Mouse (Mus musculus): ENCODE results near the gene Paqr3.

Paqr3 gene

DNA sequence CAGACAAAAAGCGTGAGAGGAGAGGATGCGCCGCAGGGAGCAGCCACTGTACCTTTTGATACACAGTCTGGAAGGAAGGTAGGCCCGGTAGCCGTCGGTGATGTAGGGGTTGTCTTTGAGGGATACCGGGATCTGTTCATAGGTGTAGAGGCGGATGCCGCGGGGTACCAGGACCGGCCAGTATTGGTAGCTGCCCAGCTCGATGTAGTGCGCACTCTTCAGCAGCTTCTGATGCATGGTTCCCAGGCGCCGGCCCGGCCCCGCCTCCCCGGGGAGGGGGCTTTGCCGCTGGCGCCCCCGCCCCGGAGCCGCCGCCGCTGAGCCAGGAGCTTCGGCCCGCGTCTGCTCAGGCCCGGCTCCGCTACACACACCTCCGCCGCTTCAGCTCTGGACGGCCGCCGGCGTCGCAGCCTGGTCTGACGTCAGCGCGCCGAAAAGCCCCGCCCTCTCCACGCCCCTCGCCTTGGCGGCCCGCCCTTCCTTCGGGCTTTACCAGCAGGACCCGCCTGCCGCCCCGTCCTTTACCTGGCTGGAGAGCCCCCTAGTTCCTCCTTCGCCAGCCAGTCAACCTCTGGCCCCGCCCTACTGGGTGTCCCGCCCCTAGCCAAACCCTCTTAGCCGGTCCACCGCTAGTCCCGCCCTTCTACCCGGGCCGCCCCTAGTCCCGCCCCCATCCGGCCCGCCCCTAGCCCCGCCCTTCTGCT lies at the start of gene Paqr3:
TSS of gene Paqr3 (minus strand) at position 390 of the 704 bp plus-strand sequence.
- peak; percentile 93 for DNase-seq (ENCODE audit: low read depth, low spot score)

DNA sequence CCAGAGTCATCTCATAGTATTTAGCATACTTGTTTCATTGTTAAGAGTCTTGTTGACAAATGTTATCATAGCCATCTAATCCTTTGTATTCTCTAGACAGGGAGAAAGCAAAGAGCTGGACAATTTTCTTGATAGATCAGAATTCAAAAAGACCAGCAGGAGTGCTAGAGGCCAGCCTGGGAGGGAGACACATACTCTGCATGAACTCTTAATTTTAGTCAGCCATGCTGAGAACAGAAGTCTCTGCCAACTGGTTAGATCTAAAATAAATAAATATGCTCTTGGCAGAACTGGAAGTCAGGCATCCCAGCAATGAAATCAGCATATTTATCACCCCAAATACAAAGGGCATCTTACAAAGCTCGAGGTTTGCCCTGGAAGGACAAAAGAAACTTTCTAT lies 43.3 kb upstream of the Paqr3 start:
- peak; percentile 3 for DNase-seq (ENCODE audit: low read depth, low spot score)

GRCm38 (mm10) chr5:97135331-97135730 lies 23.9 kb upstream of the Paqr3 start:
- no peak for DNase-seq (ENCODE audit: low read depth, low spot score)

GRCm38 (mm10) chr5:97129589-97129988 lies 18.2 kb upstream of the Paqr3 start:
- no peak for DNase-seq (ENCODE audit: low read depth, low spot score)

DNA sequence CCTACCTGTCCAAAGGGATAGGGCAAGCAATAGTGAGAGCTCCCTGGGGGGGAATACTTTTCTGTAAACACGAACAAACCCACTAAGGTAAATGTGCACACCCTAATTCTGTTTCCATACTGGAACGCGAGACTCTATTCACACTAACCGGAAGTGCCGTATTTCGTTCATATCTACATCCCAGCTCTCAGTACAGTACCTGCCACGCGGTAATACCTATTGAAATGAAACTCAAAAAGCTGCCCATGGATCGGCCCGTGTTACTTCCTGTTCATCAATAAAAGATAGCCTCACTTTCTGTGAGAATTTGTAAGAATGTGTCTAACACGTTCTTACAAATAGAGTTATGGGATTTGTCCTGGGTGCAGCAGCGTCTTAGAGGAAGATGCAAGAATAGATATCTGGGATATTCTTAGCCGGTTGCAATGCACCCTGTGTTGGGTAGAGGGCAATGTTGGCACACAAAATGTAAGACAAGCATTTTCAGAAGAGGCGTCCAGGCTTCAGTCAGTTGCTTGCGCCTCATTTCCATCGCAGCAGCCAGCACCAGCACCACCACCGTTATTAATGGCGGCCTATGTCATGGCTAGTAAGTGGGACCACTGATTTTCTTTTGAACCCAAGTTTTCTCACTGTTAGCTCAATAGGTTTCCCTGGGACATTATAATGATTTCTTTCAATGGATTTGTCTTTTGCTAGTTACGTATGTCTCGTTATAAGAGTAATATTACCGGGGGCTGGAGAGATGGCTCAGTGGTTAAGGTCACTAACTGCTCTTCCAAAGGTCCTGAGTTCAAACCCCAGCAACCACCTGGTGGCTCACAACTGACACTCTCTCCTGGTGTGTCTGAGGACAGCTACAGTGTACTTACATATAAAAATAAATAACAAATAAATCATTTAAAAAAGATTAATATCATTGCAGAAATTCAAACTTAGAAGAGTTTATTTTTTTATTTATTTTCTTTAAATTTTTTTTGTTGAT lies 17.1 kb upstream of the Paqr3 start:
- peak; percentile 80 for DNase-seq (ENCODE audit: low read depth, low spot score)

DNA sequence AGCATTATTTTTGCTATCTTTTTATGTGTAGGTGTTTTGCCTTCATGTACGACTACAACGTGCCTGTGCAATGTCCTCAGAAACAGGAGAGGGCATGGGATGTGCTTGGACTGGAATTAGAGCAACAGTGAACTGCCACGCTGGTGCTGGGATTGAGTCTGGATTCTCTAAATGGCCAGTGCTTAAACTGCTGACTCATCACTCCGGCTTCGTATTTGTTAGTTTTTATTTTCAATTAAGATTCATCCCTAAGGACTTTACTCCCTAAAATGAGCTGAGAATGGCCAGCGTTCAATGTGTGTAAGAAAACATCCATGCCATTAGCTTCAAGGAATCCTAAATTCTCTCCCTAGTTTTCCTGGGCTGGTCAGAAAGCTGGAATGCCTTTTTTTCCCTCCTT lies 15.9 kb upstream of the Paqr3 start:
- no peak for DNase-seq (ENCODE audit: low read depth, low spot score)

DNA sequence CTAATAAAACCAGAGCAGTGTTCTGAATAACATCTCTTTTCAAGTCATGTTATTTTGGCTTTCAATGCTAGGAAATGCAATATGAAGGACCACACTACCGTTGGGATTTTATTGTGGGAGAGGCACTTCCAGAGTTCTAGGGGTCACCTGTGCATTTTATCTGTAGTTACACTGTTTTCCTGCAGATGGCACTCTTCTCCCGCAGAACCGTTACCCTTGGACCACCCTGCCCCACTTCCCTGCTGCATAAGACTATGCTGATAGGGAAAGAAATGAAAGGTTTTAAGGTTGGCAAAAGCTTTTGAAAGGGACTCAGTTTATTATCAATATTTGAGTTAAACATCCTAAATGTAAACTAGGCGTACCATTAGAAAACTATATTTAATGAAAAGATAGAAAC lies 14.6 kb upstream of the Paqr3 start:
- peak; percentile 68 for DNase-seq (ENCODE audit: low read depth, low spot score)

DNA sequence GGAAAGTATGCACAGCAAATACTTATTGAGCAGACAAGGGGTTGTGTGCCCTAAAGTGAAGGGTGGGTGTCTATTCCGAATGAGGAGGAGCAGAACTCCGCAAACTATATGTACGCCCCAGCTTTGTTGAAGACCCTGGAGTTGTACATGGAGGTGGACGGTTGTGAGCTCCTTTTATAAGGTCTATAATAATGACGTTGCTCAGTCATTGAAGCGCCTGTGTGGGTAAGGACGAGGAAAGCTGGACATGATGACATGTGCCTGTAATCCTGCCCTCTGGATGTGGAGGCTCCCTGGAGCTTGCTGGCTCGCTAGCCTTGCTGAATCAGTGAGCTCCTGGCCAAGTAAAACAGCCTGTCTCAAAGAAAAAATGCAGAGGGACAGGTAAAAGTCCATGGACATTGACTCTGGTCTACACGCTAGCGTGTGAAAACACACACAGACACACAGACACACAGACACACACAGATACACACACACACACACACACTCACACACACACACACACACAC lies 14.1 kb upstream of the Paqr3 start:
- DNase-seq (ENCODE audit: low read depth, low spot score): peak; percentile 81

DNA sequence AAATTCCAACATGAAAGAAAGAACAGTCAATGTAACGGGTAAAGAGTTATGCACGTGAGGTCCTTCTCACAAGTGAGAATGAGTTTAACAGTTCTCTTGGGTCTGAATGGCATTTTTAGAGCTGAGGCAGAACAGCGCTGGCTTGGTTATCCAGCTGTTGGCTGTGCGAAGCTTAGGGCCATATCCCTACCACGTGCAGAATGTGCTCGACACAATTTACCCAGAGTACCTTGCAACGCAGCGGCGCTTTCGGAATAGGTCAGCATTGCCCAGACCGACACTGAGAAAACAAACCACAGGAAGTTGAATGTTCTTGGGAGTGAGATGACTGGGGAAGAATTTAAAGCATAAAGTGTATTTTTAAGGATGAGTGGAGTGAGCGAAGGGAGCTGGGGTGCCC lies 13.6 kb upstream of the Paqr3 start:
- DNase-seq (ENCODE audit: low read depth, low spot score): no peak

DNA sequence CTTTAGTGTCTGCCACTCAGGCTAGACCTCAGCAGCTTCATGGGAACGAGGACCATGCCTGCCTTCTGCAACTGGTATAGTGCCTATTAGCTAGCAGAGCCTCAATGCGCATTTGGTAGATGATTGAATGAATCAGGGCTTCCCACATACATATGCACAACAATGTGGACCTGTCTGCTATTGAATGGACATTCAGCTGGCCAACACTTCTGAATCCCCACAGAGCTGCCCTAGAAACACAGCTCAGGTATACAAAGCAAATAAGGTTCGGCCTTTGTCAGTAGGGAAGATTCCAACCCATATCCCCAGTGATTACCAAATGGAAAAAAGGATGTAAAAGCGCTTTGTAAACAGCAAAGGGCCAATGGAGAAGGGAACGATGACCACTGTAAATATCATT lies 699 bp downstream of the Paqr3 start:
- DNase-seq (ENCODE audit: low read depth, low spot score): peak; percentile 11

DNA sequence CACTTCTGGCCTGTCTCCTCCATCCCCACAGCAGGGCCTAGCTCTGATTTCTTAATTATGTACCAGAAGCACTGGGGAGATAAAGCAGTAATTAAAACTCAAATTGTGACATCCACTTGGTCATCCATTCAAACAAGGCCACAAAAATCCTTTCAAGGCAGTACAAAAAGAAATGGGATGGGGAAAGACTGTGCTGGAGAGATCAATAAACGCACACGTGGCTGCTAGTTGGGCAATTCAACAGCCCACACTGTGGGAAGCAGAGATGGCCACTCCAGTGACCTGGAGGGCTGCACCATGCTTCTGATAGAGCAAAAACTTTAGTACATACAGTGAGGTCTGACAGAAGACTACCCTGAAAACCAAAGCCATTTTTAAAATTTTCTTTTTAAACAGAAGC lies 1.3 kb downstream of the Paqr3 start:
- DNase-seq (ENCODE audit: low read depth, low spot score): no peak

- DNase-seq (ENCODE audit: low read depth, low spot score): peak; percentile 52
These were observed 3.1 kb downstream of the Paqr3 start for GRCm38 (mm10) chr5:97108333-97108732.

GRCm38 (mm10) chr5:97099954-97100353 lies 11.4 kb downstream of the Paqr3 start:
- DNase-seq (ENCODE audit: low read depth, low spot score): no peak

GRCm38 (mm10) chr5:97097631-97098041 lies 13.8 kb downstream of the Paqr3 start:
- no peak for DNase-seq (ENCODE audit: low read depth, low spot score)

- DNase-seq (ENCODE audit: low read depth, low spot score): no peak
These were observed 16.1 kb downstream of the Paqr3 start for GRCm38 (mm10) chr5:97095335-97095734.

GRCm38 (mm10) chr5:97092970-97093369 lies 18.4 kb downstream of the Paqr3 start:
- DNase-seq (ENCODE audit: low read depth, low spot score): no peak

DNA sequence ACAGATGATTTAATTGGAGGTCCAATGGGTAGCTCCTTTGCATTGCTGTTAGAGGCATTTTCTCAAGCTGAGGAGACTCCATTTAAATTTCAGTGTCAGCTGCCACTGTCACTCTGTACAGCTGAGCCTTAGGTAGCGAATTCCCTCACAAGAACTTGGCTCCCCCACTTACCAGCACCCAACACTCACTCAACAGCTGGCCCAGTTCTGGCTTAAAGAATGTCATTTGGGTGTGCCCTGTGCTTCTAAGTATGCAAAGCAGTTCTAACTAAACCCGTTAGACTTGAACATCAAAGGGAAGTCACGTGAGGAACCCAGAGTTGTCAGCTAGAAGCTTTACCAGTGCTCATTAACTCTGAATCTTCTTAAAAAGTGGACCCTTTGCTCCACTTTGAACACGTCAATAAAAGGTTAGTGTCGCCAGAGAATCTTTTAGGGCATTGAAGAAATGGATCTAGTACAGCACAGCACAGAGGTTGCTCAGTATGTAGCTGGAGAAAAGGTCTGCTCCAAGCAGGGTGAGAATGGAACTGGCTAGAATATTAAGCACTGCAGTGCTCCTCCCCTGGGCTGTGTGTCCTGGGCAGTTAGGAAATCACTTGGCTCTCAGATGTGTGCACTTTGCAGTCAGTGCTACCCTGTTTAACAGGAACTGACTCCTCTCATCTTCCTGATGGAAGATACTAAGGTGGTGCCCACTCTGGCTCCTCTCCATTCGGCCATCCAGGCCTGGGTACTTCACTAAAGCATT lies 21.2 kb downstream of the Paqr3 start:
- DNase-seq (ENCODE audit: low read depth, low spot score): no peak

- no peak for DNase-seq (ENCODE audit: low read depth, low spot score)
These were observed 22.0 kb downstream of the Paqr3 start for GRCm38 (mm10) chr5:97089426-97089825.

GRCm38 (mm10) chr5:97088231-97088630 lies 23.2 kb downstream of the Paqr3 start:
- no peak for DNase-seq (ENCODE audit: low read depth, low spot score)

DNA sequence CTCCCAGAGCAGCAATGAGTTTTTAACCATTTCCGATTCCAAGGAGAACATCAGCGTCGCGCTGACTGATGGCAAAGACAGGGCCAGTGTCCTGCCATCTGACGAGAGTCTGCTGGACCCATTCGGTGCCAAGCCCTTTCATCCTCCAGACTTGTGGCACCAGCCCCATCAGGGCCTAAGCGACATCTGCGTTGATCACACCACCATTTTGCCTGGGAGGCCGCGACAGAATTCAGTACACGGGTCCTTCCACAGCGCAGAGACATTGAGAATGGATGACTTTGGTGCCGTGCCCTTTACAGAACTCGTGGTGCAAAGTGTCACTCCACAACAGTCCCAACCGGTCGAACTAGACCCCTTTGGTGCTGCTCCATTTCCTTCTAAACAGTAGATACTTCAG lies 23.6 kb downstream of the Paqr3 start:
- no peak for DNase-seq (ENCODE audit: low read depth, low spot score)

DNA sequence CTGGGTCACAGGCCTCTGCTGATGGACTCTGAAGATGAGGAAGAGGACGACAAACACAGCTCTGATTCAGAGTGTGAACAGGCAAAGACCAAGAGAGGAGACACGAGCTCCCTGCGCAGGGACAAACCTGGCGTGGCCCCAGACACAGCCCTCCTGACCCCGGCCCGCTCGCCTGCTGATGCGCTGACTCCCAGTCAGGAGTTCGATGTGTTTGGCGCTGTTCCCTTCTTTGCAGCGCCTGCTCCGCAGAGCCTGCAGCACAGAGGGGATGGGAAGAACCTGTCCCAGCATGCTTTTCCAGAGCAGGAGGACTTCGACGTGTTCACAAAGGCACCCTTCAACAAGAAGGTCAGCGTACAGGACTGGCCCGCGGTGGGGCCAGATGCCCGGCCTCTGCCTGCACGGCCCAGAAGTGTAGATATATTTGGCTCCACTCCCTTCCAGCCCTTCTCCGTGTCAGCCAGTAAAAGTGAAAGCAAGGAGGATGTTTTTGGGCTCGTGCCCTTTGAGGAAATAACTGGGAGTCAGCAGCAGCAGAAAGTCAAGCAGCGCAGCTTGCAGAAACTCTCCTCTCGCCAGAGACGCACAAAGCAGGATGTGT lies 24.3 kb downstream of the Paqr3 start:
- no peak for DNase-seq (ENCODE audit: low read depth, low spot score)

All from 3T3-L1 (cell line).